Mouse (Mus musculus): ENCODE data around the gene Rasal2. TPM values are rescaled to one million over a fixed set of nuclear protein-coding genes. Genes with fewer than 3 reads are reported as not detected.

Rasal2 gene
- polyA plus RNA-seq, 1 experiment from 2014 or later: 10.2 TPM

- WGBS: 50% methylated on average over 1 of the region's 1 CpGs
- Histone ChIP-seq H3K4me3 (no peak overlapping the region), H3K27ac (no peak overlapping the region), H3K9me3 (peaks cover 11% of the 10 kb centered on the region), H3K27me3 (ENCODE audit: poor library complexity, severe bottlenecking) (no peaks in the 10 kb centered on the region), H3K4me1 (0 out of 2 replicates have a peak, but pooled peaks cover 2% of the 10 kb centered on the region), H3K36me3 (replicated peaks) (no peaks in the 10 kb centered on the region)
- no peak for DNase-seq (ENCODE audit: extremely low spot score, low spot score)
Observed at GRCm38 (mm10) chr1:157208754-157209153, 203.6 kb downstream of the Rasal2 start.

GRCm38 (mm10) chr1:157205685-157206084, 206.7 kb downstream of the Rasal2 start:
- Histone ChIP-seq H3K36me3 (replicated peaks) (no peaks in the 10 kb centered on the region), H3K4me3 (no peak overlapping the region), H3K27me3 (ENCODE audit: poor library complexity, severe bottlenecking) (no peaks in the 10 kb centered on the region), H3K9me3 (no peaks in the 10 kb centered on the region), H3K4me1 (0 out of 2 replicates have a peak, but pooled peaks cover 2% of the 10 kb centered on the region), H3K27ac (no peak overlapping the region)
- no peak for DNase-seq (ENCODE audit: extremely low spot score, low spot score)
- 82% methylated on average over 4 of the region's 4 CpGs for WGBS

- H3K4me3 ChIP-seq: no peak overlapping the region
- no peaks in the 10 kb centered on the region for H3K36me3 ChIP-seq (replicated peaks)
- 0 out of 2 replicates have a peak overlapping the region, but pooled peaks have one; percentile 25 for H3K27ac ChIP-seq
- H3K9me3 ChIP-seq: no peaks in the 10 kb centered on the region
- no peak for DNase-seq (ENCODE audit: extremely low spot score, low spot score)
- no peaks in the 10 kb centered on the region for H3K27me3 ChIP-seq (ENCODE audit: poor library complexity, severe bottlenecking)
- H3K4me1 ChIP-seq: peaks cover 60% of the 10 kb centered on the region
- 47% methylated on average over 3 of the region's 3 CpGs for WGBS
Observed at GRCm38 (mm10) chr1:157183043-157183442, 229.4 kb downstream of the Rasal2 start.

GRCm38 (mm10) chr1:157182431-157182830, 230.0 kb downstream of the Rasal2 start:
- DNase-seq (ENCODE audit: extremely low spot score, low spot score): no peak
- H3K27me3 ChIP-seq (ENCODE audit: poor library complexity, severe bottlenecking): no peaks in the 10 kb centered on the region
- no peaks in the 10 kb centered on the region for H3K36me3 ChIP-seq (replicated peaks)
- H3K4me1 ChIP-seq: peaks cover 60% of the 10 kb centered on the region
- H3K27ac ChIP-seq: no peak overlapping the region
- H3K9me3 ChIP-seq: no peaks in the 10 kb centered on the region
- H3K4me3 ChIP-seq: no peak overlapping the region
- 19% methylated on average over 5 of the region's 5 CpGs for WGBS

GRCm38 (mm10) chr1:157181081-157181480, 231.3 kb downstream of the Rasal2 start:
- Histone ChIP-seq H3K36me3 (replicated peaks) (peaks cover 2% of the 10 kb centered on the region; the same call in 1 of the 2 replicates), H3K9me3 (no peaks in the 10 kb centered on the region), H3K27ac (no peak overlapping the region), H3K4me1 (peaks cover 63% of the 10 kb centered on the region), H3K27me3 (ENCODE audit: poor library complexity, severe bottlenecking) (no peaks in the 10 kb centered on the region), H3K4me3 (no peak overlapping the region)
- DNase-seq (ENCODE audit: extremely low spot score, low spot score): no peak

GRCm38 (mm10) chr1:157178988-157179764, 233.2 kb downstream of the Rasal2 start:
- WGBS: 32% methylated on average over 9 of the region's 9 CpGs
- H3K4me3 ChIP-seq: peak overlapping the region; percentile 6; the same call in 1 of the 2 replicates
- DNase-seq (ENCODE audit: extremely low spot score, low spot score): no peak
- H3K9me3 ChIP-seq: no peaks in the 10 kb centered on the region
- peaks cover 14% of the 10 kb centered on the region for H3K36me3 ChIP-seq (replicated peaks)
- peaks cover 57% of the 10 kb centered on the region for H3K4me1 ChIP-seq
- peak overlapping the region; percentile 59 for H3K27ac ChIP-seq
- H3K27me3 ChIP-seq (ENCODE audit: poor library complexity, severe bottlenecking): no peaks in the 10 kb centered on the region

- Histone ChIP-seq H3K27ac (no peak overlapping the region), H3K4me3 (no peak overlapping the region), H3K4me1 (no peaks in the 10 kb centered on the region), H3K36me3 (replicated peaks) (peaks cover 3% of the 10 kb centered on the region; the same call in 1 of the 2 replicates), H3K27me3 (ENCODE audit: poor library complexity, severe bottlenecking) (no peaks in the 10 kb centered on the region), H3K9me3 (no peaks in the 10 kb centered on the region)
- no peak for DNase-seq (ENCODE audit: extremely low spot score, low spot score)
- WGBS: 95% methylated on average over 8 of the region's 8 CpGs
Observed at GRCm38 (mm10) chr1:157169292-157169691, 243.1 kb downstream of the Rasal2 start.

- H3K27ac ChIP-seq: no peak overlapping the region
- 94% methylated on average over 7 of the region's 7 CpGs for WGBS
Observed at GRCm38 (mm10) chr1:157168891-157169290, 243.5 kb downstream of the Rasal2 start.

GRCm38 (mm10) chr1:157153781-157154180, 258.6 kb downstream of the Rasal2 start:
- peak overlapping the region; percentile 69; the same call in 1 of the 2 replicates for H3K27ac ChIP-seq
- no peaks in the 10 kb centered on the region for H3K27me3 ChIP-seq (ENCODE audit: poor library complexity, severe bottlenecking)
- H3K36me3 ChIP-seq (replicated peaks): peaks cover 21% of the 10 kb centered on the region
- no peak overlapping the region for H3K4me3 ChIP-seq
- no peak for DNase-seq (ENCODE audit: extremely low spot score, low spot score)
- peaks cover 25% of the 10 kb centered on the region for H3K4me1 ChIP-seq
- H3K9me3 ChIP-seq: no peaks in the 10 kb centered on the region

More at GRCm38 (mm10) chr1:157168891-157169290, 243.5 kb downstream of the Rasal2 start:
- Histone ChIP-seq H3K4me3 (no peak overlapping the region), H3K4me1 (no peaks in the 10 kb centered on the region), H3K27me3 (ENCODE audit: poor library complexity, severe bottlenecking) (no peaks in the 10 kb centered on the region), H3K9me3 (no peaks in the 10 kb centered on the region), H3K36me3 (replicated peaks) (peaks cover 3% of the 10 kb centered on the region)
- no peak for DNase-seq (ENCODE audit: extremely low spot score, low spot score)

GRCm38 (mm10) chr1:157150107-157150506, 262.3 kb downstream of the Rasal2 start:
- Histone ChIP-seq H3K4me3 (no peak overlapping the region), H3K27ac (no peak overlapping the region), H3K27me3 (ENCODE audit: poor library complexity, severe bottlenecking) (no peaks in the 10 kb centered on the region), H3K36me3 (replicated peaks) (peaks cover 22% of the 10 kb centered on the region), H3K9me3 (no peaks in the 10 kb centered on the region), H3K4me1 (peaks cover 25% of the 10 kb centered on the region)
- DNase-seq (ENCODE audit: extremely low spot score, low spot score): no peak
- 88% methylated on average over 1 of the region's 1 CpGs for WGBS

- no peak overlapping the region for H3K4me3 ChIP-seq
- H3K36me3 ChIP-seq (replicated peaks): peaks cover 43% of the 10 kb centered on the region
- no peaks in the 10 kb centered on the region for H3K9me3 ChIP-seq
- no peak for DNase-seq (ENCODE audit: extremely low spot score, low spot score)
- H3K27me3 ChIP-seq (ENCODE audit: poor library complexity, severe bottlenecking): no peaks in the 10 kb centered on the region
- H3K4me1 ChIP-seq: no peaks in the 10 kb centered on the region
- H3K27ac ChIP-seq: no peak overlapping the region
- 91% methylated on average over 3 of the region's 3 CpGs for WGBS
Observed at GRCm38 (mm10) chr1:157144621-157145020, 267.8 kb downstream of the Rasal2 start.

GRCm38 (mm10) chr1:157143326-157143932, 269.0 kb downstream of the Rasal2 start:
- Histone ChIP-seq H3K9me3 (no peaks in the 10 kb centered on the region), H3K27me3 (ENCODE audit: poor library complexity, severe bottlenecking) (no peaks in the 10 kb centered on the region), H3K4me3 (no peak overlapping the region), H3K36me3 (replicated peaks) (peaks cover 46% of the 10 kb centered on the region), H3K4me1 (no peaks in the 10 kb centered on the region), H3K27ac (no peak overlapping the region)
- WGBS: 81% methylated on average over 7 of the region's 7 CpGs
- DNase-seq (ENCODE audit: extremely low spot score, low spot score): no peak

- no peak overlapping the region for H3K27ac ChIP-seq
- WGBS: 92% methylated on average over 3 of the region's 3 CpGs
- no peak for DNase-seq (ENCODE audit: extremely low spot score, low spot score)
- no peaks in the 10 kb centered on the region for H3K9me3 ChIP-seq
- peaks cover 35% of the 10 kb centered on the region for H3K36me3 ChIP-seq (replicated peaks)
- H3K27me3 ChIP-seq (ENCODE audit: poor library complexity, severe bottlenecking): no peaks in the 10 kb centered on the region
- no peaks in the 10 kb centered on the region for H3K4me1 ChIP-seq
- H3K4me3 ChIP-seq: no peak overlapping the region
Observed at GRCm38 (mm10) chr1:157141014-157141413, 271.4 kb downstream of the Rasal2 start.
